Mouse (Mus musculus): ENCODE data around the gene Stac3.

Gene Stac3

GRCm38 (mm10) chr10:127526048-127526447, 24.6 kb downstream of the Stac3 start:
- peak; percentile 74 for DNase-seq

GRCm38 (mm10) chr10:127526681-127527080, 25.2 kb downstream of the Stac3 start:
- DNase-seq, result peak; percentile 42

- DNase-seq, result no peak
These were observed 26.0 kb downstream of the Stac3 start for GRCm38 (mm10) chr10:127527481-127527880.

GRCm38 (mm10) chr10:127530945-127531344, 29.5 kb downstream of the Stac3 start:
- no peak for DNase-seq

GRCm38 (mm10) chr10:127531548-127531947, 30.1 kb downstream of the Stac3 start:
- no peak for DNase-seq

GRCm38 (mm10) chr10:127534036-127534928, 32.8 kb downstream of the Stac3 start, which contains the start of gene Nxph4:
Gene Nxph4 (minus strand): TSS chr10:127534559.
- peak; percentile 48 for DNase-seq

GRCm38 (mm10) chr10:127534929-127535384, 33.5 kb downstream of the Stac3 start:
- no peak for DNase-seq

GRCm38 (mm10) chr10:127536586-127537314, 35.3 kb downstream of the Stac3 start:
- peak; percentile 63 for DNase-seq

- peak; percentile 72 for DNase-seq
These were observed 36.5 kb downstream of the Stac3 start for GRCm38 (mm10) chr10:127537854-127538583.

GRCm38 (mm10) chr10:127541510-127541909, 40.0 kb downstream of the Stac3 start:
- no peak for DNase-seq

GRCm38 (mm10) chr10:127542084-127542483, 40.6 kb downstream of the Stac3 start:
- no peak for DNase-seq

GRCm38 (mm10) chr10:127542720-127543119, 41.2 kb downstream of the Stac3 start:
- no peak for DNase-seq

- DNase-seq, result no peak
These were observed 42.4 kb downstream of the Stac3 start for GRCm38 (mm10) chr10:127543916-127544315.

- no peak for DNase-seq
These were observed 42.9 kb downstream of the Stac3 start for GRCm38 (mm10) chr10:127544375-127544774.

- no peak for DNase-seq
These were observed 45.0 kb downstream of the Stac3 start for GRCm38 (mm10) chr10:127546505-127546904.

GRCm38 (mm10) chr10:127548236-127548635, 46.8 kb downstream of the Stac3 start:
- no peak for DNase-seq

- no peak for DNase-seq
These were observed 48.4 kb downstream of the Stac3 start for GRCm38 (mm10) chr10:127549892-127550291.

- peak; percentile 43 for DNase-seq
These were observed 54.2 kb downstream of the Stac3 start for GRCm38 (mm10) chr10:127555703-127556102.

- DNase-seq, result peak; percentile 35
These were observed 55.9 kb downstream of the Stac3 start for GRCm38 (mm10) chr10:127557397-127557796.

All from thymus, postnatal 14 days (tissue).